Mouse (Mus musculus) kidney, postnatal 36 days (tissue): ENCODE measurements at regions not wholly inside any gene's neighbourhood (a gene's known extent, or its start where the extent isn't known, plus 50 kb on each side); places are given as distances from the start of the nearest gene placed in this dataset.

Source experiments
- DNase-seq, 2 experiments: peaks; one replicate each; pipeline ENCODE4 v3.0.0; 2021 to 2022; ENCODE audit warnings: mixed read lengths in 2 of 2

DNA sequence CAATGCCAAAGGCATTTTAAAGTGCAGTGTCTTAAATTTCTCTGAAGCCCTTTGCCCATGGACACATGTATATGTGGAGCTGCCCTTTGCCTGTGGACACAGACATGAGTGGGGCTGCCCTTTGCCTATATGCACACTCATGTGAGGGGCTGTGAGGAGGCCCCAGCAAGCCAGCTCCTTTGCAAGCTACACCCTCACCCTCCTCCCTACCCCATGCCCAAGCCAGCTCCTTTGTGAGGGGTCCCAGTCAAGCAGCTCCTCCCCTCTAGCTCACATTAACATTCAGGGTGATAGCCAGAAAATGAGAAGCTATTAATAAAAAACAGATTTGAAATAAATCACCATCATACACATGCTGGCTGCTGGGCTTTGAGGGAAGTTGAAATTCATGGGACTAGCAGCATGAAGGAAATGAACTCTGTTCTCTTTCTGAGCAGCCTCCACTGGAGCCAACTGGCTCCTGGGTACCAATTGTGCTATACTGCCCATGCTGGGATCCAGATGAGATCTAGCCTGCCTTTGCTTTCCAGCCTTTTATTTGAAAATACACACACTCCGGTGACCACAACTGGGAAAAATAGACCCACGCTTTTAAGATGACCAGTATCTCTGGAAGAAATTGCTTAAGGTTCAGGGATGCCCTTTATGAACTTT is 151.4 kb downstream of the Abcc12 start:
- no peak for DNase-seq

DNA sequence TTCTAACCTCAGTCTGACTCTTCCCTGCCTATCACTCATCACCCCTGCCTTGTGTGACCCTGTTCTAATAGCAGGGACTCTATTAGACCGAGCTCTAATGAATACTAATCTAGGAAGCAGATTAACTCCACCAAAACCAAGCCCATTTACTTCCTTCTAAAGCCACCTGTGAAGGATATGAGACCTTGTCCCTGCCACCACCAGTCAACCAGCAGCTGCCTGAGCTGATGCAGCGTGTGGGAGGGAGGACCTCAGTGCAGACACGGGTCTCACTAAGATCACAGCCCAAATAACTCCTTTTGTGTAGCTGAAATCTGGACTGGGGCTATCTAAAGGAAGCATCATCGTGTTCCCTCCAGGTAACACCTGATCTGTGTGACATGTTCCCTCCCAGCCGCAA is 152.4 kb downstream of the Abcc12 start:
- no peak for DNase-seq

DNA sequence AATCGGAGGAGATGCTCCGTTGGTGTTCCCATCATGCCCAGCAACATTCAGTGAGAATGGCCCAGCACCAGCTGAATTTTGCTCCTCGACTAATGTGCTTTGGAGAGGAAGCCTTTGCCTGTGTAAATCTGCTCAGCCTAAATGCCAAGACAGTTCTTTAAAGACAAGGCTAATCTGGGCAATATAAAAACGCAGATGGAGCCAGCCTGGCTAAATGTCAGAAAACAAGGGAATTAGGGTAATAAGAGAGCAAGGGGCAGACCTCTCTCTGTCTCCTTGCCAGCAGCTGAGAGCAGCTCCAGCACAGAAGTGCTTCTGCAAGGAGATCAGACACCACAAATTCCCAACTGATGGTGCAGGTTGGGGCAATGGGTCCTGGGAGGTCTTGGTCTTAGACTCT is 154.4 kb downstream of the Abcc12 start:
- no peak for DNase-seq

DNA sequence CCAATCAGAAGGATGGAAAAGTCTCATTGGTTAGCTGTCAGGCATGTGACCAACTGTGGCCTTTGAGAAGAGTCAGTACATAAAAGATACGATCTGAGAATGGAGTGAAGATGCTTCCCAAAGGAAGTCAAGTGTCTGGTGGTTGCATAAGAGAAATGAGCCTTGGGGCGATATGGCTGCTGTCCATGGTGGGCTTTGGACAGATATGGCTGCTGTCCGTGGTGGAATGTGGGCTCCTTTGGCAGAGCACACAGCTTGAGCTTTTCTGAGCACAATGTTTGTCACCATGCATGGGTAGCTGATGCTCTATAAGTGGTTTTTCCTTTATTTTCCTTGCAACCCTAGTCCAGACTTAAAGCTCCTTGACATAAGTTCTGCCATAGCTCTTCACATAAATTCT is 155.1 kb downstream of the Abcc12 start:
- DNase-seq, result no peak

DNA sequence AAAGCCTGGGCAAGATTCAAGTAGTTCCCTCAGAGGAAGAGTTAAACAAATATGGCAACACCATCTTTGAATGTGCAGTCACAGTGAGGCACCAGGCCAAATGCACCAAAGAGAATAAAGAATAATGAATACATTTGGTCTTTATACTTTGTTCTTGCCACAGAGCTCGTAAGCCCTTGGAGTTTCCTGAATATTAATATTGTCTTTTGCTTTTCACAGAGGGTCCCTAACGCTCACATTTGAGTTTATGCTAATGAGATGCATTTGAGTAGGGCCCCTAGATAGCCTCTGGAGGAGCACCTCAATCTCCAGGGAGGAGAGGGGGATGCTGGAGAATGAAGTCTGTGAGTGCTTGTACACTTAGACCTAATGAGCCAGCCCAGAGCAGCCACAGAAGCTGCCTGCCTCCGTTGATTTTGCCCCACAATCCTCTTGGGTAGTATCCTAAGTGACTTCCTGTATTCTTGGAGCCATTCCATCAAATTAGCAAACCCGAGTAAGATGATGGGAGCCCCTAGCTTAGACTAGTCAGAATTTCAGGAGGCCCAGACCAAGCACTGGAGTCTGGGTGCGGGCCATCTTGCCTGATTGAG is 161.3 kb downstream of the Abcc12 start:
- no peak for DNase-seq

DNA sequence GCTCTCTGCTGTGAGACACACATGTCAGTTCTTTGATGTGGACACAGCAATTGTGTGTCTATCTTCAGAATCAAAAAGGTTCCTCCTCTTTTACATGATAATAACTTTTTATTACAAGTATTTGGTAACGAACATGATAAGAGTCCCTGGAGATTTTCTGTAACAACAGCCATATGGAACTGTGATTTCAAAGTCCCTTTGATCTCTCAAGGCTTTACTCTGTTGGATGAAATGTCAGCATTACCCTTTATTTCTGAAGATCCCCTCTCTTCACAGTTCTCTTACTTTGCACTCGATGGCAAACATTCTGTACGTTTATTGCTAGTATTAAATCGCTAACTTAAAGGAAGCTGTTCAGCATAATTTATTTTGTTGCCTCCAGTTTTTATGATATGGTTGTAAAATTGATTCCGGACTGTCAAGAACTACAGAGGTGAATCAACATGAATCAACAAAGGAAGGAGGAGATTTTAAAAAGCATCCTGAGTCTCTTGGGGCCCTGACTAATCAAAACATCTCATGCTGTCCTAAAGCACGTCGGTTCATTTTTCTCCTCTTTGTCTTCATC is 162.0 kb downstream of the Abcc12 start:
- no peak for DNase-seq

DNA sequence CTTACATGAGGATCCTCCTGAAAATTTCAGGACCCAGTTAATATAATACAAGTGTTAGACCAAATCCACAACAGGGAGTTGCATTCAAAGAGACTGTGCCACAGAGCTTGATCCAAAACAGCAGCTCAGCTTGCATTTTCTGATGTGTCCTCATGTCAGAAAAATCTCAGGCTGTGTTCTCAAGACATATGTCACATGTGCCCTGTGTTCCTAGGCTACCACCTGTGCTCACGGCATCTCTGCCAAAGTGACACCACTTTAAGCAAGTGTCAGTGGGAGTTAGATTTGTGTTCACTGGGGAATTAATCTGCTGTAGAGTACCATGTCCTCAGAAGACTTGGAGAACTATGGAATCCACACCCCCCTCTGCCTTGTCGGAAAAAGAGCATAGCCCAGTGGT is 165.3 kb downstream of the Abcc12 start:
- no peak for DNase-seq

DNA sequence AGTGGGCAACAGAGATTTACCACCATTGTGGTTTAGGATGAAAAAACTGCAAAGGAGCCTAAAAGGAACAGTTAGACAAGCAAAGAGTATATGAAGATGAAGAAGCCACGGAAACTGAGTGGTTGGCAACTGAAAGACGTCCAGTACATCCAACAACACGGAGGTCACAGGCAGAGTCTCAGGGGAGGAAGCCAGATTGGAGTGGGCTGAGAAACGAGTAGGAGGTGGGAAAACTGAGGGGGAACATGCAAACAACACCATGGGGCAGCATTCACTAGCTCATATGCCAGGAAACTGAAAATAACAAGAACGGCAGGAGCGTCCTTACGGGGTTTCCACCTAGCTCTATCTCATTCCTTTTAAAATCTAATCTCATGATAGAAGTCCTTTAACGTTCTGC is 169.3 kb downstream of the Abcc12 start:
- DNase-seq, result no peak

DNA sequence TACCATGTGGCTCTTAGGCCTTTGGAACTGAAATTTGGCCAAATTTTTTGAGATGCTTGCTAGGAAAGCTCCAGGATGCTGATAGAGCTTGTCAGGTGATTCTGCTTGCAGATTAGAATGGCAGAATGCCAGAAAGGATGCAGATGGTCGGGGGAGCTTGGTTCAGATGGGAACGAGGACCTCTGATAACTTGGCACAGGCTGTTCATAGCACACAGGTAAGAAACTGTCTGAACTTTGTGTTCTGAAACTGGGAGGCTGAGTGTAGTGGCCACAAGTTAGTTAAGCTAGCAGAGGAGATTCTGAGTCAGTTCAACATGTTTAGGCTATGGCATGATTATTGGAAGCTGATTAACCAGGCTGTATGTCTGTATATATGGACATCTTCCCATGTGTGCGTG is 174.3 kb downstream of the Abcc12 start:
- DNase-seq, result no peak

DNA sequence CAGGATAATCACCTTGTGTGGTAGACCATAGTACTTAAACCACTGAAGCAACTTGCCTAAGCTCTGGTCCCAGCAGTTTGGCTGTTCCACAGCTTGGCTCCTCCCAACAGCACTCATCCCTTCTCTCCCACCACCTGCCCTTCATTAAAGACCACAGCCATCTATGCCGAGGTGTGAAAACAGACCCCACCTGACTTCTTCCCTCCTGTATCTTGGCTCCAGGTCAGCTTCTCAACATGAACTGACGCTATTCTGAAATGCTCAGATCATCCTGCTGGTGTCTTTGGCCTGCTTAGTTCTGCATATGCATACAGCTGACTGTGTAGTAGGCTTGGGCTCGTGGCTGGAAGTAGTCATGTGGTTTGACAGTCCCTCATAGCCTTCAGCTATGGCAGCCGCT is 177.1 kb downstream of the Abcc12 start:
- DNase-seq, result no peak

DNA sequence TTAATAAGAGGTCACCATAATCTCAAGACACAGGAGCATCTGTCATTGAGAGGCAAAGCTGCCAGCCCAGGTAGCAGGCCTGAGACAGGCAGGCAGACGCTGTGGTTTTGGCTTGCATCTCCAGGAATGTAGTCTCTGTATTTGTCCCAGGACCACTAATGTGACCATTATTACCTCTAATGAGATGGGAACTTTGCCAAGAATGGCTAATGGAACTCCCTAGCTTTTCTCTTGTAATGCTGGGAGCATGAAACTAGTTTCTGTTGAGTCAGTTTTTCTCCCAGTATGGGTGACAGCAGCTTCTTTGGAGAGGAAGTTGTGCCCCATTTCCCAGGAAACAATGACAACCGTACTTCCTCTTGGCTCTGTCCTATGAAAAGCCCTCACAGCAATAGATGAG is 178.5 kb downstream of the Abcc12 start:
- DNase-seq, result no peak

DNA sequence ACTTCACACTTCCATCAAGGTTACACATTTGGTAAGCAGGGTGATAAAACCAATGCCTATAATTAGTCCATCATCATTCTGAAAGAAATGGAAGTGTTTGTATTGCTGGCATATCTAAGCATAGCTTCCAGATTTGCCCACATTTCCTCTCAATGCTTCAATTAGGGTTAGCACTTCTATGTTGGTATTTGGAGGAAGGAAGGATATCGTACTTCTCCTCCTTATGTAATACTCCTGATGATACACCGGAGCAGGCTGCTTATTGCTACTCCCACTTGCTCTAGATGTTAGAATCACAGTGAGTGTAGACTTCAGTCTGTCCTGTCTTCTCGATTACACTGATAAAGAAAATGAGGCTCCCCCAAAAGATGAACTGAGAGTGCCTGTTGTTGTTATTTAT is 185.4 kb downstream of the Abcc12 start:
- DNase-seq, result no peak

DNA sequence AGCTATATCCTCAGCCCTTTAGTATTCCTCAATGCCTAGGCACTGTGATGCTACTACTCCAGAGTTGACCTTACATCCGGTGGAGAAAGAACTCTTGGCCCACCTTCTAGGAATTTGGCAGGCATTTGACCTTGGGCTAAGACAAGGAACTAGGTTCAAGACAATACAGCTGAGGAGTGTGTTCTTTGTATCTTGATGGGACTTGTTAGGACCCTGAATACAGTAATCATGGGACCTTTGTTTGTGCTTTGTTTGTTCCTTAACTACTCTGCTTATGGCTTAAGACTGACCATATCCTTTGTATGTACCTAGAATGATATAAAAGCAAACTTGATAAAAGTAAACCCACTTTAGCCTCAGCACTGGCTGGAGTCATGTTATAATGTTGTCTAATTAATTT is 186.7 kb downstream of the Abcc12 start:
- DNase-seq, result no peak

DNA sequence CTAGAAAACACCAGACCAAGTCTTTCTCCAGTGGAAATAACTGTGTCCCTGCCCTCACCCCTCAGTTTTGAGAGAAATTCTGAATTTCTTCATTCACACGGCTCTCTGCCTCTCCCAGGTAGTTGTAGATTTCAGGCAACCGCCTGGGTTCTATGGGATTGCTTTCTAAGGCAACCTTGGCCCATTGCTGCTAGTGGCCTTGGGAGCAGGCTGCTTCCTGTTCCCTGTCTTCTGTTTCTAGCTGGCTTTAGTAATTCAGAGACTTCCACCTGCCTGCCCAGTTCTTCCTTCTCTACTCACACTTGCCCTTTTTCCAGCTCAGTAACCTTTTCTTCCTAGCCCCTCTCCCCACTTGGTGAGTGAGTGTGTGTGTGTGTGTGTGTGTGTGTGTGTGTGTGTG is 187.1 kb downstream of the Abcc12 start:
- DNase-seq, result no peak

DNA sequence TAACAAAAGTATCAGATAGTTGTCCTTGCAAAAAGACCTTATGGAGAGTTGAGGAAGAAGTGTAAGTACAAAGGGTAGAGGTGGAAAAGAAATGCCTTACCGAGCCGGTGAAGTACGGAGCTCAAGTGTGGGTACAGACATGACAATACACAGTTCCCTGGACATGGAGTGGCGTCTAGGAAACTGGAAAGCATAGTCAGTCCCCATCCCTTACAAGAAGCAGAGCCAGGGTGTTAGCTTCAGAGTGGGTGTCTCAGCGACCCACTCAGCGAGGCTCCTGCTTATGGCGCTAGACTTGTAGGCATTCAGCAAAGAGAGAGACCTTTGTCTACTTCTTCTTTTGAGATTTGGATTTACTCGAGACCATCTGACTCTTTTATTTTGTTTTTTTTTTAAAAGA is 189.8 kb downstream of the Abcc12 start:
- no peak for DNase-seq

DNA sequence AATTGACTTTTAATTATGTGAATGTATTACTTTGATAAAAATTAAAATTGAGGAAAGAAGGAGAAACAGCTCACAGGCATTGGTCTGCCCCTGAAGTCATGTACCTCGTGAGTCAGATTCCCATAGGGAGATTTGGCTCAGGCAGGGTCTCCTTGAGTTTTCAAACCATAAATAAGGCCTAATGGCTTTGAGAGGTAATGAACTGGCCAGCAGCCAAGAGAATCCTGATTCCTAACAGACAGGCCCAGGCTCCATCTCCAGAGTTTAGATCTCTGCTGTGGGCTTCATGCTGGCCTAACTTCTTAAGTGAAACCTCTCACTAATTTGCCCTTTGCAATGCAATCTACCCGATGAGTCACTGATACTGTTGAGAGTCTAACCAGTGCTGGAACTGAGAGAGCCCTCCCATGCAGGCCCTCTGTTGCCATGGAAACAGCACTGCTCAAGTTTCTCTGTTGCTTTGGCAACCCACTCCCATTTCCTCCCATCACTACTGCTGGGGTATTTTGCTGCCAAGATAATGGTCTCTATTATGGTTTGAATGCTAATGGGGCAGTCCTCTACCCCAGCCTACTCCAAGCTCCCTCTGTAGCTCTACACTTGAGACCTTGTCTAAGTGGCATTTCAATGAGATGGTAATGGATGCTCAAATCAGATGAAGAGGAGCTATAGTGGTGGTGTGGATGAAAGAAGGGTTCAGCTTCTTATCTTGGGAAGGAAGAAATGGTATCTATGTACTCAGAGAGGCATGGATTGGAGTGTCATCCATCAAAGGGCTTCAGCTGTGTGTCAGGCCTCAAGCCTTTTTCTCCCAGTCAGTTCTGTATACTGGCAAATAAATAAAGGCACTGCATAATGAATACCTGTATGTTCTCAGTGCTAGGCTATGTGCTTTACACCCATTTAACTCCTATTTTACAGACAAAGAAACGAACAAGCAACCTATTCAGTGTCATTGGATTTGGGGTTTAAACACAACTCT is 190.5 kb downstream of the Abcc12 start:
- no peak for DNase-seq

DNA sequence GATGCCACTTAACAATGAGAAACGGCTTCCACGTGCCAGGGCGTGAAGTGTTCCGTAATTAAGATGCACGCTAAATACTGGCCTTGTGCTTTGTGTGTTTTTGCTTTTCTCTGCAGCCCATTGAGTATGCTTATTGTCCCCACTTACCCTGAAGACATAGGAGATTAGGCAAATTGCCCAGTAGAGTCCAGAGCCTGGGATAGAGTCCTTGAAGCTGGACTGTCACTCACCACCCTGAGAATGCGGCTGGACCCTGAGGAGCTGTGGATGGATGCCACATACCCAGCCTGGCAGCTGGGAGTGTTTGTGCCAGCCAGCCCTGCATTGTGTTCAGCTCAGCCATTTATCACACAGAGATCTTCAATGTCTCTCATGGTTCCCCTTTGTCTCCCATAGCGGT is 195.2 kb downstream of the Abcc12 start:
- no peak for DNase-seq

DNA sequence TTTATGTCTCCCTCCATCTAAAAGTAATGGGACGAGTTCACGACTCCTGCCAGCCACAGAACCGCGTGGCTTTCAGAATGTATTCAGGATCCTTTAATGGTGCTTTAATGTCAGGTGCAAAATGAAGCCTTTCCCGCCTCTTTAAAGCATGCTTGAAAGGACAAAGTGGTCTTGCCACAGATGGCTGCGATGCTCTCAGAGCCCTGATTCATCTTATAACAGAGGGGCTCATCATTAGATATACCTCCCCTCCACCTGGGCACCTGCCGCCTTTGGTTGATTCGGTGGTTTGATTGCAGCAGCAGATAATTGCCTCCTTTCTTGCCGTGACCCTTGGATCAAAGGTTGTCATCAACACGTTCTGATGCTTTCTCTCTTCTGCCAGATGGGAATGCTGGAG is 198.5 kb downstream of the Abcc12 start:
- no peak for DNase-seq

DNA sequence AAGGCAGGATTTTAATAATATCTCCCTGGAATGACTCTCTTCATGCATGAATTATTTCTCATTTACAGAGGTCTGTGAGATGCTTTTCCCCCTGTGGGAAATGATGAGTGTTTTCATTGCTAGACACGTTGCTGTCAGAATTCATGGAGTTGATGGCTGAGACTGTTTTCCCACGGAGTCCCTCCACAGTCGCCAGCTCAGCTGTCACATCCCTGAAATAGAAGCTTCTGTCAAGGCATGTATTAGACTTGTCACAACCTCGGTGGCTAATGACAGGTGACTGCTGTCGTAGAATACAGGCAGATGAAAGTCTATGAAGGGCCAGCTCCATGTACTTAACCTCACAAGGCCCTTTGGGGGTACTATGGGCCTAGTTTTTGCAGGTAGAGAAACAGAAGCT is 212.4 kb downstream of the Abcc12 start:
- DNase-seq, result no peak

DNA sequence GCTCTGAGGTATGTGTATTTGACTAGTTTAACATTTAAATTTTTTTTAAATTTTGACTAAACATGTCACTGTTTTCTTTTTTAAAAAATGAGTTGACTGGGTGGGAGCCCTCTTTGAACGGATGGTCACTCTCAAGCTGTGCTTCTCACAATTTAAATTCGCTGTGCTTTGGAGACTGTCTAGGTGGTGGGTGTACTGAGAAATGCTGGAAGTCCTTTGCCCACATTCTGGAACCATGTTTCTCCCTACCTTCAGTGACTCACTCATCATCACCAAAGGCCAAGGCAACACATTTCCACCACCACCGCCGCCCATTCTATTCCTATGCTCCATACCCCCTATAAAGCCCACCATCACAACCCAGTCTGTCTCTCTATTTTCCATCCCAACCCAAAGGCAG is 213.8 kb downstream of the Abcc12 start:
- DNase-seq, result no peak

DNA sequence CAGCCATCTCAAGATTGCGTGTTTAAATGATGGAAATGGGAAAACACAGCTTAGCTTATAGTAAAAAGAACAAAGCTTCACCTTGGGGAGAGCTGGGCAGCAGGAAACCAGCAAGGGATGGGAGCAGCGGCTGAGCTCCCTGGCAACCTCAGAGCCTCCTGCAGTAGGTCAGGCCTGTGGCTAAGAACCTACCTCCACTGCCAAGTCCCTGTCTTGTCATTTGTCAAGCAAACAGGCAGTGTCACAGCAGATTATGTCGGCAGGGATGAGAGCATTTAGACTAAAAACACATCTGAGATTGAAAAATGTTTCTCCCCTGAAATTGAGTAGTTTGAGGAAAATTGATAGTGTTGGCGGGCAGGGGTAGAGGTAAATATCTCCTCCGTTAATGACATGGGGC is 214.8 kb downstream of the Abcc12 start:
- DNase-seq, result no peak

DNA sequence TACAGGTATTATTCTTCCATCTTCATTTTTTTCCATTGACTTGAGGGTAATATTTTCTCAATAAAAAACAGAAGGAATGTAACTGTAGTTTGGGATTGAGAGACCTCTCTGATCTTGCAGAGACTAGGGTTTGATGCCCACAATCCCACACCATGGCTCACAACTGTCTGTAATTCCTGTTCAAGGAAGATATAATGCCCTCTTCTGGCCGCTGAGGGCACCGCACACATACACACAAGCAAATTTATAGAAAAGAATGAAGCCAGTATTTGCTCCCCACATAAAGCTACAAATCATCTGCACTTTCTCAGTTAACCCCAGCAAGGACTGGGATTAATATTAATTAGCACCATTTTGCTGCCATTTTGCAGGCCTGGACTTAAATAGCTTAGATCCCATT is 215.6 kb downstream of the Abcc12 start:
- DNase-seq, result peak in 1 of 2 experiments; percentile 9

DNA sequence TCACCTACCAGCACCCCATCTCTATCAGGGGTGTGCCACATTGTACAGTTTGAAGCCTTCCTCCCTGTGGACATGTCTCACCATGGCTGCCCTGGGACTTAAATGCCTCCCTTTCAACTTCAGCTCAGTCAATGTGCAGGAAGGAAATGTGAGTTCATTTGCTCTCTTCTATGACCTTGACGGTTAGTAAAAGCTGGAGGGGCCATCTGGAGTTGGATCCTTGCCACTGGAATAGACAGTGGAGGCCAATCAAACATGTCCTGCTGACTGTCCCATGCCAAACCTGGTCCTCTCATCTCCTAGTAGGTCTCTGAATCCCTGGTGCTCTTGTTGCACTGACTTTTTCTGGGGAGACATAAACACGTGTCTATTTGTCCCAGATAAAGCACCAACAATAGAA is 220.2 kb downstream of the Abcc12 start:
- no peak for DNase-seq

DNA sequence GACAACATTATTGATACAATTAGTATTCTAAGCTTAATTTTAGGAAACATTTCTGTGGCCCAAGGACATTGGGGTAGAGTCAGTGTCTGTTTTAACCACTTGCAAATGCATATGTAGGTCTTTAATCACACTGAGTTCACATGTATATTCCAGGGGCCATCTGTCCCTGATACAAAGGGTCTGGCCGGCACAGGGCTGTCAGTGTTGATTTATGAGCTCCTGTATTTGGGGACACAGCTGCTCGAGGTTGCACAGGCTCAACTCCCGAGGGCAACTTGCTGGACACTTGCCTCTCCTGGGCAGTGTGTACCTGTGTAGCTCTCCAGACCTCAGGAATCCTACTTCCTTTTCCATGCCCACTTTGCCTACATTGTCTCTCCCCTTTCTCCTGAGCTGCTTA is 221.0 kb downstream of the Abcc12 start:
- no peak for DNase-seq
